Comparison of ENCODE assay signal across 12 mouse cellular contexts in genomic region chrX:96006395-96006794, GRCm38 (mm10). TPM values are rescaled to one million over a fixed set of nuclear protein-coding genes. Genes with fewer than 3 reads are reported as not detected.
DNase-seq lines count a peak whose midpoint lies in the region; ATAC-seq and TF ChIP-seq lines count a peak whose summit lies in the region.
"Had no signal": no experiment of that assay in that cellular context is flagged by ENCODE, and none has a peak within 500 bp of the region (broad histone marks: within the 10 kb centered on the region; RNA-seq: fewer than 3 reads in every experiment).

No protein-coding gene starts in this region.

- H3K4me3 ChIP-seq in kidney, postnatal 0 days (replicated peaks; ENCODE audit: low read depth, low read length) = no peak overlapping the region
- H3K4me3 ChIP-seq: limb, embryonic 15.5 days; midbrain, embryonic 10.5 days had no signal

- ATAC-seq in kidney, postnatal 0 days (replicated peaks; ENCODE audit: low FRiP score, low read depth) = no peak

- no peaks in the 10 kb centered on the region for H3K36me3 ChIP-seq in kidney, postnatal 0 days (ENCODE audit: insufficient read depth, low read length)
- H3K36me3 ChIP-seq: limb, embryonic 15.5 days; midbrain, embryonic 10.5 days had no signal

- no peaks in the 10 kb centered on the region for H3K4me1 ChIP-seq in kidney, postnatal 0 days (replicated peaks; ENCODE audit: insufficient read depth, low read length)
- H3K4me1 ChIP-seq: limb, embryonic 15.5 days; midbrain, embryonic 10.5 days had no signal

- DNase-seq in cerebellum, postnatal 14 days = peak; percentile 6 to 7
- no peak for DNase-seq in cerebellum, adult 11 months
- DNase-seq in kidney, postnatal 0 days (ENCODE audit: low spot score) = no peak
- no peak for DNase-seq in kidney, postnatal 25 days
- peak; percentile 19 to 21 for DNase-seq in right cerebral cortex, postnatal 10 days (ENCODE audit: low spot score in 2 of 2)
- DNase-seq in right cerebral cortex, postnatal 25 days = no peak
- peak; percentile 40 for DNase-seq in naive thymus-derived CD4-positive, alpha-beta T cell, adult 2 months (ENCODE audit: low read depth)
- DNase-seq in adrenal gland, postnatal 36 days = no peak
- DNase-seq: cerebellum, adult 8-10 months had no signal

- WGBS in kidney, postnatal 0 days = 71% methylated on average over 6 of the region's 6 CpGs

- peak; percentile 58 for TF ChIP-seq CTCF in kidney, postnatal 0 days (IDR thresholded peaks at IDR 0.05; ENCODE audit: low read depth)

- H3K27ac ChIP-seq in kidney, postnatal 0 days = no peak overlapping the region
- H3K27ac ChIP-seq: hindbrain, embryonic 14.5 days; limb, embryonic 15.5 days; midbrain, embryonic 10.5 days had no signal

- H3K27me3 ChIP-seq in kidney, postnatal 0 days (ENCODE audit: insufficient read depth, low read length) = no peaks in the 10 kb centered on the region
- H3K27me3 ChIP-seq: limb, embryonic 15.5 days had no signal

- no peak overlapping the region for H3K9ac ChIP-seq in kidney, postnatal 0 days (ENCODE audit: low read depth, low read length)
- H3K9ac ChIP-seq: hindbrain, embryonic 14.5 days; limb, embryonic 15.5 days had no signal

- no peaks in the 10 kb centered on the region for H3K9me3 ChIP-seq in kidney, postnatal 0 days (replicated peaks; ENCODE audit: low read length)
- H3K9me3 ChIP-seq: limb, embryonic 15.5 days; midbrain, embryonic 10.5 days had no signal

- H3K4me2 ChIP-seq in kidney, postnatal 0 days (ENCODE audit: low read length) = no peak overlapping the region
- H3K4me2 ChIP-seq: hindbrain, embryonic 14.5 days; limb, embryonic 15.5 days had no signal

RNA-seq across cellular contexts. Expression of gene Las1l, which starts 49.6 kb away (rescaled TPM):
- 46.4 and 49.3 TPM in 2 replicates for polyA plus RNA-seq in kidney, postnatal 0 days (2015; fragmentation: Nextera tagmentation; extraction: Ambion mirVana)
- 10 to 100 TPM; 42.5 to 44.9 TPM for total RNA-seq in adrenal gland, postnatal 36 days (2021)

Comparison
In these comparisons a context has a peak if more than half of its experiments do, and no peak if none do; other contexts are left out.
1. DNase-seq: peak in cerebellum, postnatal 14 days (2 of 2), right cerebral cortex, postnatal 10 days (2 of 2) and naive thymus-derived CD4-positive, alpha-beta T cell, adult 2 months (single experiment); none in cerebellum, adult 11 months (single experiment), kidney, postnatal 0 days (single experiment), kidney, postnatal 25 days (0 of 2), right cerebral cortex, postnatal 25 days (single experiment) and adrenal gland, postnatal 36 days (0 of 2).